15 mouse cellular contexts compared by ENCODE assay signal in genomic region chr7:134697479-134697878, GRCm38 (mm10). TPM values are rescaled to one million over a fixed set of nuclear protein-coding genes. Genes with fewer than 3 reads are reported as not detected.
DNase-seq lines count a peak whose midpoint lies in the region; ATAC-seq and TF ChIP-seq lines count a peak whose summit lies in the region.
"Had no signal": no experiment of that assay in that cellular context is flagged by ENCODE, and none has a peak within 500 bp of the region (broad histone marks: within the 10 kb centered on the region; RNA-seq: fewer than 3 reads in every experiment).

No protein-coding gene starts in this region.

- peaks cover 73% of the 10 kb centered on the region for H3K79me2 ChIP-seq in macrophage (ENCODE audit: inconsistent target)

- WGBS in lung, embryonic 14.5 days = 65% methylated on average over 4 of the region's 4 CpGs
- WGBS in macrophage (ENCODE audit: missing documents) = 3% methylated on average over 4 of the region's 4 CpGs
- WGBS in forebrain, embryonic 11.5 days = 71% methylated on average over 4 of the region's 4 CpGs
- 71% methylated on average over 4 of the region's 4 CpGs for WGBS in hindbrain, embryonic 11.5 days

- no peak for TF ChIP-seq CTCF in lung, embryonic 14.5 days (IDR thresholded peaks at IDR 0.05; ENCODE audit: low read depth)

- no peak overlapping the region for H3K4me3 ChIP-seq in lung, embryonic 14.5 days (ENCODE audit: low read depth, low read length)
- H3K4me3 ChIP-seq in macrophage (ENCODE audit: inconsistent target) = no peak overlapping the region
- no peak overlapping the region for H3K4me3 ChIP-seq in forebrain, embryonic 11.5 days (ENCODE audit: low read depth, low read length)
- no peak overlapping the region for H3K4me3 ChIP-seq in hindbrain, embryonic 11.5 days (ENCODE audit: low read depth, low read length)

- H3K4me2 ChIP-seq in lung, embryonic 14.5 days = no peak overlapping the region
- no peak overlapping the region for H3K4me2 ChIP-seq in forebrain, embryonic 11.5 days (ENCODE audit: low read depth, low read length, severe bottlenecking)
- H3K4me2 ChIP-seq in hindbrain, embryonic 11.5 days (replicated peaks; ENCODE audit: low read depth, low read length) = no peak overlapping the region

- no peaks in the 10 kb centered on the region for H3K27me3 ChIP-seq in lung, embryonic 14.5 days (ENCODE audit: insufficient read depth, low read length)
- H3K27me3 ChIP-seq in forebrain, embryonic 11.5 days (ENCODE audit: control insufficient read depth, insufficient read depth, low read length) = no peaks in the 10 kb centered on the region
- H3K27me3 ChIP-seq in hindbrain, embryonic 11.5 days (ENCODE audit: control insufficient read depth, insufficient read depth, low read length) = no peaks in the 10 kb centered on the region

- no peak overlapping the region for H3K27ac ChIP-seq in lung, embryonic 14.5 days (ENCODE audit: low read depth)
- peak overlapping the region; percentile 85 for H3K27ac ChIP-seq in macrophage
- H3K27ac ChIP-seq in forebrain, embryonic 11.5 days (ENCODE audit: low read depth, low read length) = no peak overlapping the region
- no peak overlapping the region for H3K27ac ChIP-seq in hindbrain, embryonic 11.5 days (ENCODE audit: low read depth, low read length)

- peak; percentile 65 to 76 for DNase-seq in adrenal gland, adult (ENCODE audit: inconsistent age in 2 of 2, low spot score in 1 of 2)
- DNase-seq in adrenal gland, postnatal 10 days = no peak
- peak; percentile 26 for DNase-seq in lung, embryonic 14.5 days
- DNase-seq in lung, postnatal 4 days = no peak
- peak; percentile 34 for DNase-seq in c-Kit-positive CD71-negative TER-119-negative erythroid progenitor cells, embryonic 14.5 days (ENCODE audit: low read depth)
- no peak for DNase-seq in forebrain, embryonic 11.5 days (ENCODE audit: low spot score)
- DNase-seq in hindbrain, embryonic 11.5 days (ENCODE audit: low spot score) = no peak
- DNase-seq: cerebellum, postnatal 25 days; forebrain, postnatal 0 days; heart, postnatal 36 days; layer of hippocampus, adult 9-11 months; thymus, adult 2 months had no signal

- no peaks in the 10 kb centered on the region for H3K4me1 ChIP-seq in lung, embryonic 14.5 days (ENCODE audit: insufficient read depth)
- H3K4me1 ChIP-seq in forebrain, embryonic 11.5 days (replicated peaks; ENCODE audit: control insufficient read depth, insufficient read depth, low read length) = no peaks in the 10 kb centered on the region
- no peaks in the 10 kb centered on the region for H3K4me1 ChIP-seq in hindbrain, embryonic 11.5 days (replicated peaks; ENCODE audit: control insufficient read depth, insufficient read depth, low read length)

- ATAC-seq in lung, embryonic 14.5 days (ENCODE audit: insufficient read depth) = no peak
- ATAC-seq in forebrain, embryonic 11.5 days (replicated peaks; ENCODE audit: low FRiP score) = no peak
- ATAC-seq in hindbrain, embryonic 11.5 days (ENCODE audit: low FRiP score) = no peak
- ATAC-seq: forebrain, postnatal 0 days; intestine, postnatal 0 days had no signal

- no peaks in the 10 kb centered on the region for H3K9me3 ChIP-seq in lung, embryonic 14.5 days (ENCODE audit: low read depth, low read length)
- no peaks in the 10 kb centered on the region for H3K9me3 ChIP-seq in forebrain, embryonic 11.5 days (ENCODE audit: control insufficient read depth, low read length)
- H3K9me3 ChIP-seq in hindbrain, embryonic 11.5 days (ENCODE audit: control insufficient read depth, low read length) = no peaks in the 10 kb centered on the region

- H3K36me3 ChIP-seq in lung, embryonic 14.5 days (ENCODE audit: insufficient read depth) = no peaks in the 10 kb centered on the region
- H3K36me3 ChIP-seq in macrophage (ENCODE audit: inconsistent target) = no peaks in the 10 kb centered on the region
- no peaks in the 10 kb centered on the region for H3K36me3 ChIP-seq in forebrain, embryonic 11.5 days (ENCODE audit: control insufficient read depth, insufficient read depth, low read length)
- no peaks in the 10 kb centered on the region for H3K36me3 ChIP-seq in hindbrain, embryonic 11.5 days (ENCODE audit: control insufficient read depth, insufficient read depth, low read length)
- H3K36me3 ChIP-seq: G1E had no signal

- no peak overlapping the region for H3K9ac ChIP-seq in lung, embryonic 14.5 days
- no peak overlapping the region for H3K9ac ChIP-seq in forebrain, embryonic 11.5 days (ENCODE audit: low read length)
- H3K9ac ChIP-seq in hindbrain, embryonic 11.5 days (ENCODE audit: low read depth, low read length) = no peak overlapping the region
- H3K9ac ChIP-seq: forebrain, postnatal 0 days had no signal

RNA-seq across cellular contexts. Expression of gene Dock1, which starts 27.0 kb away (rescaled TPM):
- total RNA-seq in adrenal gland, postnatal 10 days (2021) = 100 to 1,000 TPM in 1 of 2 experiments, 10 to 100 TPM in 1; 86.5 to 107 TPM
- 57.1 and 57.3 TPM in 2 replicates for polyA plus RNA-seq in lung, embryonic 14.5 days (2014; fragmentation: Nextera tagmentation; extraction: Ambion mirVana)
- 100 to 1,000 TPM; 158 to 476 (median 255) TPM for total RNA-seq in macrophage (2018; cell fraction: chromatin; rRNA removed)
- 10 to 100 TPM; 14.5 to 38.4 (median 28.0) TPM for total RNA-seq in macrophage (2018; cell fraction: cytosol; rRNA removed)
- 100 to 1,000 TPM in 10 of 26 experiments, 10 to 100 TPM in 16; 30.8 to 247 (median 82.1) TPM for total RNA-seq in macrophage (2018; cell fraction: nucleus; rRNA removed)
- polyA plus RNA-seq in macrophage (2018) = 15.0 to 24.6 TPM (median 23.4 TPM) in 3 replicates
- polyA plus RNA-seq in forebrain, embryonic 11.5 days (2014; fragmentation: Nextera tagmentation; extraction: Ambion mirVana) = 24.5 and 26.5 TPM in 2 replicates
- 22.3 and 25.0 TPM in 2 replicates for polyA plus RNA-seq in hindbrain, embryonic 11.5 days (2014; fragmentation: Nextera tagmentation; extraction: Ambion mirVana)
- total RNA-seq: G1E had no signal
- polyA plus RNA-seq: G1E had no signal

Comparison
In these comparisons a context has a peak if more than half of its experiments do, and no peak if none do; other contexts are left out.
1. DNase-seq: peak in adrenal gland, adult (2 of 2), lung, embryonic 14.5 days (single experiment) and c-Kit-positive CD71-negative TER-119-negative erythroid progenitor cells, embryonic 14.5 days (single experiment); none in adrenal gland, postnatal 10 days (single experiment), lung, postnatal 4 days (0 of 2), forebrain, embryonic 11.5 days (single experiment) and hindbrain, embryonic 11.5 days (single experiment).